Mouse (Mus musculus): ENCODE data around the gene Cgnl1. TPM values are rescaled to one million over a fixed set of nuclear protein-coding genes. Genes with fewer than 3 reads are reported as not detected.

The Cgnl1 gene
- total RNA-seq, 1 experiment from 2014 or later, result 1.9 TPM

DNA sequence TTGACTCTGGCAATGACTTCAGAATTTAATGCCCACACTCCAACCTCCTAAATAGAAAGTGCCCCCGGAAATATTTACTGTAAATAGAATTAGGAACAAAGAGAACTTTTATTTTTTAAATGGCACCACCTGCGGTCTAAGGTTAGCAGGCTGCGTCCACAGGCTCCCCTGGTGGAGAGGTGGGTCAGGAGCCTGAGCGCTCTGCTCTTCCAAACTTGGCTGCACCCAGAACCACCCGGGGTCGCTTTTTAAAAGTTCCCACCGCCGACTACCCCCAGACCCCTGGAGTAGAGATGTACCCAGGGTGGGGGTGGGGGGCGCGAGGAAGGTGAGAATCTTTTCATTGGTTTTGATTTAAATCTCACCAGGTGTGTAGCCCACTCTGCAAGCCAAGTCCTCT lies 918 bp downstream of the Cgnl1 start:
- ATAC-seq (replicated peaks; ENCODE audit: insufficient number of reproducible peaks, low FRiP score, low TSS enrichment, poor library complexity, severe bottlenecking), result no peak

DNA sequence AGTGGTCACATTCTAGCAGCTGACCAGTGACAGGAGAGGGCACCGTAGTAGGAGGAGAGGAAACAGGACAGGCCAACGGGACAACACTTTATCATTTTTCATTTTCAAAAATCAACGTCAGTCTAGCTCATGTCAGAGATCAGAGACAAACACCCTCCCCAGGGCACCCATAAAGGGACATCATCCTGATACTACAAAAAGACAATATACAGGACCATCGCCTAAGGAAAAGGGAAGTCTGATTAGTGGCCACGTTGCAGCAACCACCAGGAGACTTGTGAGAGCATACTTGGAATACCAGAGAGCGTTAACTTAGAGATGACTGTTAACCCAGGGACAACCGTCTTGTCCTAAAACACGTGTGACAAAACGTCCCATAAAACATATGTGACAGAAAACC lies 1.7 kb downstream of the Cgnl1 start:
- ATAC-seq (replicated peaks; ENCODE audit: insufficient number of reproducible peaks, low FRiP score, low TSS enrichment, poor library complexity, severe bottlenecking), result no peak

DNA sequence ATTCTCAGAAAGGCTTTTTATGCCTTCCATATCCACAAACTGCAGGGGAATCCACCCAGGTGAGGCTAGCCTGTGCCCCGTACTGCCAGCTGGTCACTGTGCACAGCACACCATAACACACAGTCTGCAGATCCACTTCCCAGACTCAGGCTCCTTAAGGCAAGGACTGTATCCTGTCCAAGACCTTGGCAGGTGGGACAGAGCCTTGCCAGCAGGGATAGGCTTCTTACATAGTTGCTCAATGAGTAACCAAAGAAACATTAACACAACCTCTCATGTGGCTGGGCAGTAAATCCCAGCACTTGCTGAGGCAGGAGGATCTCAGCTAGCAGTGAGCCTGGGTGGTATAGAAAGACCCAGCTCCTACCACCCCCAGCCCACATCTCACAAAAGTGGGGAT lies 3.3 kb downstream of the Cgnl1 start:
- no peak for ATAC-seq (replicated peaks; ENCODE audit: insufficient number of reproducible peaks, low FRiP score, low TSS enrichment, poor library complexity, severe bottlenecking)

DNA sequence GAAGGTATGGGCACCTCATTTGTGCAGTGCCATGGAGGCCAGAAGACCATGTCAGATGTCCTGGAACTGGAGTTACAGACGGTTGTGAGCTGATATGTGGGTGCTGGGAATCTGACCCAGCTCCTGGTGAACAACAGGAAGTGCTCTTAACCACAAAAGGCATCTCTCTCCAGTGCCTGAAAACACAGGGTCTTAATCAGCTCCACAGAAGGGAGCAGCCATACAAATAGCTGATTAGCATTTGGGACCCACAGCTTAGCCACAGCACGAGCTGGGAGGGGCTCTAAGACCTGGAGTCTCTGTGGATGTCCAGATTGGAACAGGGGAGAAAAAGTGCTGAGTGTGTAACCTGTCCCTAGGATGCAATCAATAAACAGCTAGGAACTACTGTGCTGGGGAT lies 4.5 kb downstream of the Cgnl1 start:
- ATAC-seq (replicated peaks; ENCODE audit: insufficient number of reproducible peaks, low FRiP score, low TSS enrichment, poor library complexity, severe bottlenecking), result no peak

DNA sequence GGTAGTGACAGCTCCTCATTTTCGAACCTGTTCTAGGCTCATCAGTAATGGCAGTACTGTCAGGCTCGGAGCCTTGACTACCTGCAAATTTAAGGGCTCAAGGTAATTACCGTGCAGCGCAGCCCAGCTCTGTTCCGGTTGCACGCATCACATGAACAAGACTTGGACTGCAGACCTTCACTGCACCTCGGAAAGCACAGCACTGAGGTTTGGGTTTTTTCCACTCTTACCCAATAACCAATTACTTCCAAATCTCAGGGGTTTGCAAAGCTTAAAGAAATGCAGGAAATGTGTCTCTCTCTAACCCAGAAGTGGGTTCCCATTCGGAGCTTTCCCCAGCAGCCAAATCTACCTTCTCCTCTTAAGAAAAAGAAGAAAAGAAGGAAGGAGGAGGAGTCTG lies 5.1 kb downstream of the Cgnl1 start:
- no peak for ATAC-seq (replicated peaks; ENCODE audit: insufficient number of reproducible peaks, low FRiP score, low TSS enrichment, poor library complexity, severe bottlenecking)

DNA sequence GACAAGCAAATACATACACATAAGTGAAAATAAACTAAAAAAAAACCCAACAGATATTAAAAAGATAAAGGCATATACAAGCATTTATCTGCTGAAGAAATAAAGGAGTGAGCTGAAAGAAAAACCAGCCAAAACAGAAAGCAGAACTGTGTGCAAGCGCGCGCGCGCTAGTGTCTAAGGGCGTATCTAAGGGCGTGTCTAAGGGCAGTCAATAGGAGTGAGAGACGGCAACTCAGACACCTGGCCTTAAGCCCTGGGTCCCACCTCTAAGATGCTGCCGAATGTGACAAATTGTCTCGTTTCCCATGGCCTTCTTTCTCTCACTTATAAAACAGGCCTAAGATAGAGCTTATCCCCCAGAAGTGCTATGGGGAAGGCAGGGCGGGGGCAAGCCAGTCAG lies 6.9 kb downstream of the Cgnl1 start:
- no peak for ATAC-seq (replicated peaks; ENCODE audit: insufficient number of reproducible peaks, low FRiP score, low TSS enrichment, poor library complexity, severe bottlenecking)

DNA sequence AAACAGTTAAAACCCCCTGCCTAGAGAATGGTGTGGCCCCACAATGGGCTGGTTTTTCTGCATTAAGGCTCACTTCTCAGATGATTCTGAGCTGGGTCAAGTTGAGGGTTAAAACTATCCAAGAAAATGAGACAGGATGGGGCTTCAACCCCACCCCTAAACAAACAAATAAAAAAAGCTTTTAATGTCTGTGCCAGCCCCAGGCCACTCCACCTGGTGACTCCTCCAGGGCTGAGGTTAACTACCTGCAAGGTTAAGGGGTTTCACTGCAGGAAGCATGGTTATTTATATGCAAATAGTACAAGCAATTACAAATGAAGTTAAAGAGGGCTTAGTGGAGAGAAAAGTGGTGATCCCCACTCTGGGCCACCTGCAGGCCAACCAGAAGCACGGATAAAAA lies 8.1 kb downstream of the Cgnl1 start:
- ATAC-seq (replicated peaks; ENCODE audit: insufficient number of reproducible peaks, low FRiP score, low TSS enrichment, poor library complexity, severe bottlenecking), result no peak

DNA sequence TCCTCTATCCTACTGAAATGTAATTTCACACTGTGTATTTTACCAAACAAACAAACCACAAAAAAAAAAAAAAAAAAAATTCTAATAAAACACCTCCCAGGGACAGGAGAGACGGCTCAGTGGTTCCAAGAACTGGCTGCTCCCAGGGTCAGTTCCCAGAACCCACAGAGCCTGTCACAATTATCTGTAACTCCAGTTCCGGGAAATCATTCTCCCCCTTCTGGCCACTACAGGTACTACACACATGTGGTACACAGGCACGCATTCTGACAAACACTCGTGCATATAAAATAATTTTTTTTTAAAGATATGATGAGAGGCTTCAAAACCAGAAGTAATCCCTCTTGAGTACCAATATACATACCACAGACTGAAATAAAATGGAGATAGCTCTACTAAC lies 9.7 kb downstream of the Cgnl1 start:
- ATAC-seq (replicated peaks; ENCODE audit: insufficient number of reproducible peaks, low FRiP score, low TSS enrichment, poor library complexity, severe bottlenecking), result no peak

DNA sequence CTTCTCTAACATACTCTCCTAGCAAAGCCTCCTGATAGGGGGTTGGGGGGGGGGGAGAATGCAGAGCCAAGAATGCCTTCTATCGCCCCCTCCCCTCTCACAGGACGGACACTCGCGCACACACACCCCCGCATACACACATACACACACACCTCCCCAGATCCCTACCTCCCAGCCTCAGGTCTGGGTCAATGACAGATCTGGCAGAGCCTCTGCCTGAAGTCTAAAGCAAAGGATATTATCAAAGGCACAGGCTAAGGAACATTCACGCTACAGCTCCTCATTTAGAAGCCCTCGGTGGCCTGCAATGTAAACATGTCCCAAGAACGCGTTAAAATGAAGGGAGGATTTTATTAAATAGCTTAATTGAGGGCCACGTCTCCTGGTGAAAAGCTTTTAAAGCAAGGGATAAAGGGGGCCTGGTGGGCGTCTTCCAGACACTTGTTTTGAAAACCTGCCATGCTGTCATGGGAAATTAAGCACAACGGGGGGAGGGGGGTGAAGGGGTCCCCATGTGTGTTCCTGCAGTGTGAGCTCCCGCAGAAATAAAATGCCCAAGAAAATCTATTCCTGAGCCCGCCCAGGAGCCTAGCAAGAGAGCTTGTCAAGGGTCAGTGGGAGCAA lies 10.8 kb downstream of the Cgnl1 start:
- no peak for ATAC-seq (replicated peaks; ENCODE audit: insufficient number of reproducible peaks, low FRiP score, low TSS enrichment, poor library complexity, severe bottlenecking)

DNA sequence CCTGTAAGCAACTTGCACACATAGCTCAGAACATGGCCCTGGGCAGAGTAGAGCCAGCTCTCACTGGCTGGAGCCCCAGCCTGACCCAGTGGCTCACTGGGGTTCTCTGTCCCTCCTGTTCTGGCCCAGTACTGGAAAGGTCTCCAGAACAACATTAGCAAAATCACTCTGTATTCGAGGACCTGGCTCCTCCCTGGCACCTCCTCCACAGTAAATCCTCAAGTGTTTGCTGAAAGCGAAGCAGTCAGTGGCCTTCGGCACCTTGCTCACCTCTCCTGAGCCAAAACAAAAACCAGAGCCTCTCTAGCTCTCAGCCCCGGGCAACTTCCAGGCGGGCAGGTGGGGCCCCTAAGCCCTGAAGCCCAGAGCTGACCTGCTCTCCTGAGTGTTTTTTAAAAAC lies 11.5 kb downstream of the Cgnl1 start:
- no peak for ATAC-seq (replicated peaks; ENCODE audit: insufficient number of reproducible peaks, low FRiP score, low TSS enrichment, poor library complexity, severe bottlenecking)

DNA sequence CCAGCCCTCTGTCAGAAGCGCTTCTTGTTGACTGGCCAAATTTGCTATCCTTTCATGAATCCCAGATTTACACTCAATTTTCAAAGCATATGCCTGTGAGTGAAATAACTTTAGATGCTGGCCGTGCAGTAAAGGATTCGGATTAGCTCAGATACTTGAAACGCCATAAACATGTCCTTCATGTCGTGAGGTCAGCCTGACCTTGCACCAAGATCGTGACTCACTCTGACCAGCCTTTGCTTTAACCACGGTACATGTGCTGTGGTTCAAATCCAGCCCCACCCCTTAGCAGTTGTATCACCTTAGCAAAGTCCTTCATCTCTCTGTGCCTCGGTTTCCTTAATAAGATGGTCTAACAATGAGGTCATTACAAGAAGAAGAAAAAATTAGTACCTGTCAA lies 14.0 kb downstream of the Cgnl1 start:
- ATAC-seq (replicated peaks; ENCODE audit: insufficient number of reproducible peaks, low FRiP score, low TSS enrichment, poor library complexity, severe bottlenecking), result no peak

DNA sequence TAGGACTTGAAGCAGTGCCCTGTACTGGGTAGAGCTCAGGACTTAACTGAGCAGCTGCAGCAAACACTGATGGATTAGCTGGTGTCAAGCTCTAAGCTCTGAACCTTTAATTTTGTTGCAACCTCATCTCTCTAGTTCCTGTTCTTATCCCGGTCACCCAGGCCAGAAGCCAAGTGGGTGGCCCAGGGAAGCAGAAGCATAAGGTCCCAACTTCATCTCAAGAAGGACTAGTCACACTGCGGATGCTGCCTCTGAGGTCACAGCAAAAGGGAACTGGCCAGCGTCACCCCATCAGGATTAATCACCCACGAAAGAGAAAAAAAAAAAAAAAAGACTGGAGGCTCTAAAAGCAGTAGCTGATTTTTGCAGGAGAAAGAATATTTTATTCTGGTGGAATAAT lies 14.5 kb downstream of the Cgnl1 start:
- ATAC-seq (replicated peaks; ENCODE audit: insufficient number of reproducible peaks, low FRiP score, low TSS enrichment, poor library complexity, severe bottlenecking), result no peak

DNA sequence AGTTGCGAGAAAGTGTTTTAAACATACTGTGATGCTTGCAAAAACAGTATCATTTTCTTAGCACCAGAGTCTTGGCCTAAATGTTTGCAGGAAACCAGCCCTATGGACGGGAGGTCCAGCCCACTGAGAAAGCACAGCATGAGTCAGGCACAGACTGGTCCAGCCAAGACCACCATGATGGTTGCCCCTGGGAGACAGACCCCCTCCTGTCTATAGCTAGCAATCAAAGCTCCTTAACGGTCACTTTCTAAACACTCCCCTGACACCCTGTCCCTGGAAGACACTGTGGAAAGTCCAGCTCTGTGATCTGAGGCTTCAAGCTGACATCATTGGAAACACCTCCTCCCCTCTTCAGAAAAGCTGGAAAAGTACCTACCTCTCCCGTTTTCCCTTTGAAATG lies 17.4 kb downstream of the Cgnl1 start:
- ATAC-seq (replicated peaks; ENCODE audit: insufficient number of reproducible peaks, low FRiP score, low TSS enrichment, poor library complexity, severe bottlenecking), result no peak

DNA sequence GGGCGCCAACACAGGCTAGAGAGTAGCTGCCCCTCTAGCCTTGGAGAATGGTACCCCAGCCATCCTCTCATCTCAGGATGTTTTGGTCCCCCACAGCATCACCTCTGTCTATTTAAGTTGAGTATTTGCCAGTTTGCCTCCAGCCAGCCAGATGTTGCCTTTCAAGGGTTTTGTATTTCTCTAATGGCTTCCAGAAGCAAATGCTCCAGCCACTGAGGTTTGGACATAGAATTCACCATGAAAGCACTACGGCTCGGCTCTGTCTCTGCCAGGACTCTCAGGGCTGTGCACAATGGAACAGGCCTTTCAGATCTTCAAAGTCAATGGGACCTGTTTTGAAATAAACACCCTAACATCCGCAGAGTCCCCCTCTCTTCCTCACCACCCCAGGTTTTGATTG lies 17.9 kb downstream of the Cgnl1 start:
- no peak for ATAC-seq (replicated peaks; ENCODE audit: insufficient number of reproducible peaks, low FRiP score, low TSS enrichment, poor library complexity, severe bottlenecking)

DNA sequence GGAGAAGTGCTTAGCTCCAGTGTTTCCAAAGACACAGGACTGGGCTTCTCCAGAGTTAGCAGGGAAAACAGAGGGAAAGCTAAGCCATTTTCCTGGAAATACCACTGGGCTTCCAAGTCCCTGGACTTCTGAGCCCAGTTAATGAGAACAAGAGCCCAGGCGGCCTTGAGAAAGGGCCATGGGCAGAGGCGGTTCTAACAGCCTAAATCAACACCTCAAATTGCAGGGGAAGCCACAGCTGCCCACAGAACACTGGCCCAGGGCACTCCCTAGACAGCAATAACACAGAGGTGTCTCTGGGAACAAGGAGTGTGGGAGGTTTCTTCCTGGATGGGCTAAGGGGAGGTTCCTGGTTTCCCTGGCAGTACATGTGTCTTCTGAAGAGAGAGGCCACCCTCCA lies 18.3 kb downstream of the Cgnl1 start:
- ATAC-seq (replicated peaks; ENCODE audit: insufficient number of reproducible peaks, low FRiP score, low TSS enrichment, poor library complexity, severe bottlenecking), result no peak

DNA sequence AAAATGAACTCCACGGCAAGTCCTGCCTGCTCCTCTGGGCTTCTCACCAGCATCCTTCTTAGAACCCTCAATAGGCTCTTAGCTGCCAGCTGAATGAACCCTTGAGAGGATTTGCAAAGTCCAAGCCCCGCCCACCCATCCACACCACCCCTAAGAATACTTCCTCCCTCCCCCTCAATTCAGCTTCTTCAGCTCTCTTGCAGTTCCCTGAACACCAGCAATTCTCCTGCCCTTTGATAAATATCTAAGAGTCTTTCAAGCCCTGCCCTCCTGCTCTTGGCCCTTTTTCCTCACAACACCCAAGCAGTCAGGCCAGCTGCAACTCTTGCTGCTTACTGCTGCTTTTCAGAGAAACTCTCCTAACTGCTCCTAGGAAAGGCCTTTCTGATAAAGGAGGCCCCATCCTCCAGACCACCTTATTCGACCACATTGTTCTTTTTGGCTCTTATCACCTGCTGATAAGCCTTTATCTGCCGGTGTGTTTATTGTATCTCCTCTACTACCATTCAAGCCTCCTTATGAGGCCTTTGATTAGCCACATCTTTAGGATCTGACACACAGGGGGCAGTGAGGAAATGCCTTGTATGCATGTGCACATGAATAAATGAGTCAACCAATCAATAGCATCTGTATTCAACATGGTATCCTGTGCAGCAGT lies 21.3 kb downstream of the Cgnl1 start:
- ATAC-seq (replicated peaks; ENCODE audit: insufficient number of reproducible peaks, low FRiP score, low TSS enrichment, poor library complexity, severe bottlenecking), result no peak

DNA sequence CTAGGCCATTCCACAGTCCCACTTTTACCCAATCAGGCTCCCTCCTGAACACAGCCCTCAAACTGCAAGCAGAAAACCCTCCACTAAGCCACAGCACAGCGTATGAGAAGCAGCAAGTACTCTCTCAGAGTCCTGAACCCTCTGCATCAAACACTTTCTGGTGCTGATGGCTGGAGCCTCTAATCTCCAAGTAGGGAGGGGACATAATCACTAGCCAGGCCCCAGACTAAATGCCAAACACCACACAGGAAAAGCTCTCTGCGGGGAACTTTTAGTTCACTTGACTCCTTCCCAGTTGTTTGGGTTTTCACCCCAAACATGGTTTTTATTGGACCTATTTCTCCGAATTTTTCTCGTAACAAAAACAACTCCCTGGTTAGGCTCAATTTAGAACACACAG lies 25.0 kb downstream of the Cgnl1 start:
- ATAC-seq (replicated peaks; ENCODE audit: insufficient number of reproducible peaks, low FRiP score, low TSS enrichment, poor library complexity, severe bottlenecking), result no peak

DNA sequence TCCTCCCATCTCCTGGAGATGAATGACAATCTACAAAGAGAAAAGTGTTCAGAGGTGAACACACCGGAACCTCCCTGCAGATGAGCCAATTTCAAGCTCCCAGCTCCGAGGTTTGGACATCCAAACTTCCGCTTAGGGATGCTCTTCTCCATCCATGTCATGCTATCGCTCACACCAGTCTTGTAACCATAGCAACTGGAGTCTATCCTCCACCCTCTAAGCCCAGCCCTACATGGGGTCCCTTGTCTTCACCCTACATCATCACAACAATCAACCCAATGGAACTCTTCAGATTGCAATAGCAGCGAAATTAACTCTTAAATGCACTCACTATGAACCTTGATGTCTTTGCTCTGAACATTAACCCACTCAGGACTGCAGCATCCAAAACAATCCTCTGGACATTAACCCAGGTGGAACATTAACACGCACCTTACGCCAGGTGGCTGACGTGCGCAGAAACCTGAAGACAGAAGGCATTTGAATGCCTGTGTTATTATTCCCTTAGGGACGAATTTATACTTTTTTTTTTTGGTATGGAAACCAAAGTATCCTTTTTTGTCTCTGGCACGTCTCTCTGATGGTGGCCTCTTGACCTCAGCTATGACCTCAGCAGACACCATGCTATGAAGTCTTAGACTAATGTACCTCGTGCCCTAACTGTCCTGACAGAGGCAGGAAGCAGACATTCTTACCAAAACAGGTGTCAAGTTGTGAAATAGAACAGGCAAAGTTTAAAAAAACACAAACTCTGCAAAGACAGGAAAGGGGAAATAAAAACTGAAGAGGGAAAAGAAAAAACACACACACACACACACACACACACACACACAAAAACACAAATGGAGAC lies 33.1 kb downstream of the Cgnl1 start:
- ATAC-seq (replicated peaks; ENCODE audit: insufficient number of reproducible peaks, low FRiP score, low TSS enrichment, poor library complexity, severe bottlenecking), result no peak

DNA sequence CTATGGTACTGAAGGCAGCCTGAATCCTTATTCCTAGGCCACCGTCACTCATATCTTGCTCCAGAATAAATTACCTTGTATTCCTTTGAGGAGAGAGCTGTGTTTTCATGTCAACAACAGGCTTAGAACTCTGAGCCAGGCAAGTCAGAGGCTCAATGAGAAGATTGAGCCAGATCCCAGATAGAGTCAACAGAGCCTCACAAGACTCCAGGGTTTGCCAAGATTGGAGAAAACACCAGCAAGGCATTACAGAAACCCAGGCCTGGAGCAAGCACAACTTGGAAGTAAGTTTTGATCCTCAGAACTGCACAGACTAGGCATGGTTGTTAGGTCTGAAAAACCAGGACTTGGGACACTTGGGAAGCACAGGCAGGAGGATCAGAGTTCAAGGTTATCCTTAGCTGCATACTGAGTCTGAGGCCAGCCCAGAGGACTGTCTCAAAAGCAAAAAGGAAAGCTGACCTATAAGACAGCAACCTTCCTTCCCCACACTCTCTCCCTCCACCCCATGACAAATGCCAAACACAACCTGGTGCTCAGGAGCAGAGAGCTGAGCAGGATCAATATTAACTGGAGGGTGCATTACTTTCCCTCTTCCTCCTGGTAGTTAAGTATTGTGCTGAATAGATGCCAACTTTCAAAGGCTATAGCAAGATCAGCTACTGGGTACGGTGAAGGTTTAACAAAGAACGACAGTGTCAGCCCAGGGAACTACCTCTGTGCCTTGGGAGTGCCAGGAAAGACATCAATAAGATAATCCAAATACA lies 34.0 kb downstream of the Cgnl1 start:
- no peak for ATAC-seq (replicated peaks; ENCODE audit: insufficient number of reproducible peaks, low FRiP score, low TSS enrichment, poor library complexity, severe bottlenecking)
